Mouse (Mus musculus) stomach, embryonic 14.5 days (tissue): Measurements from ENCODE around the gene Nol6. TPM values are rescaled to one million over a fixed set of nuclear protein-coding genes. Genes with fewer than 3 reads are reported as not detected.

Experiments used
- ATAC-seq: fragments of 200-750 bp; cut with Nextera tagmentation; 2 replicates; pipeline ENCODE4 v1.8.0; 2017; ENCODE audit warnings: low read depth, moderate TSS enrichment; ENCODE audit not compliant: insufficient number of reproducible peaks, insufficient read depth, low FRiP score
- H3K27ac ChIP-seq: fragments of 300-500 bp; sonication (generic); 2 replicates; pipeline ENCODE4 v1.5.1; 2014; ENCODE audit warnings: mild to moderate bottlenecking, low read length, moderate library complexity, mixed read lengths
- H3K27me3 ChIP-seq: fragments of 300-500 bp; sonication (generic); 2 replicates; pipeline ENCODE4 v1.6.1; 2014; ENCODE audit warnings: low read length, control low read depth, mixed read lengths; ENCODE audit not compliant: control insufficient read depth, insufficient read depth
- H3K36me3 ChIP-seq: fragments of 300-500 bp; sonication (generic); 2 replicates; pipeline ENCODE4 v1.6.1; 2014; ENCODE audit warnings: mild to moderate bottlenecking, control low read depth, low read length, moderate library complexity, mixed read lengths; ENCODE audit not compliant: control insufficient read depth, insufficient read depth
- H3K4me1 ChIP-seq: fragments of 300-500 bp; sonication (generic); 2 replicates; pipeline ENCODE4 v1.6.1; 2014; ENCODE audit warnings: low read length, control low read depth, mixed read lengths; ENCODE audit not compliant: control insufficient read depth, insufficient read depth
- H3K4me2 ChIP-seq: fragments of 300-500 bp; sonication (generic); replicated peaks from 2 replicates; pipeline ENCODE4 v1.6.1; 2014; ENCODE audit warnings: low read depth, low read length, control low read depth
- H3K4me3 ChIP-seq: fragments of 300-500 bp; sonication (generic); 2 replicates; pipeline ENCODE4 v1.5.1; 2014; ENCODE audit warnings: low read depth, low read length, control low read depth
- H3K9ac ChIP-seq: fragments of 300-500 bp; sonication (generic); replicated peaks from 2 replicates; pipeline ENCODE4 v1.6.1; 2014; ENCODE audit warnings: low read depth, mild to moderate bottlenecking, control low read depth, low read length, moderate library complexity, mixed read lengths
- H3K9me3 ChIP-seq: fragments of 300-500 bp; sonication (generic); 2 replicates; pipeline ENCODE4 v1.6.1; 2016; ENCODE audit warnings: low read depth, low read length, control low read depth; ENCODE audit not compliant: control insufficient read depth
- WGBS: fragments of 180-500 bp; shearing (Covaris S2); extraction: QIAGEN DNeasy Blood & Tissue Kit; methylation state at CpG from one replicate; pipeline ENCODE4 v1.1.7; 2014; 5-methylcytosine and 5-hydroxymethylcytosine counted together
- polyA plus RNA-seq: library from polyadenylated mRNA; unstranded; fragments of >200 nt; fragmentation: Nextera tagmentation; extraction: Ambion mirVana; gene quantifications from 2 replicates; pipeline ENCODE4 v1.2.1, GENCODE M21; 2014

The Nol6 gene
- polyA plus RNA-seq, 1 experiment from 2014 or later, result 22.5 TPM

- ATAC-seq, result 0 out of 2 replicates have a peak, but pooled peaks have one; percentile 16
- Histone ChIP-seq H3K36me3 (peaks cover 45% of the 10 kb centered on the region), H3K9me3 (no peaks in the 10 kb centered on the region), H3K9ac (no peak overlapping the region), H3K4me1 (no peaks in the 10 kb centered on the region), H3K27ac (no peak overlapping the region), H3K27me3 (no peaks in the 10 kb centered on the region), H3K4me3 (no peak overlapping the region), H3K4me2 (no peak overlapping the region)
- 85% methylated on average over 9 of the region's 9 CpGs for WGBS
Measured at GRCm38 (mm10) chr4:41114358-41115070, 9.7 kb downstream of the Nol6 start.

DNA sequence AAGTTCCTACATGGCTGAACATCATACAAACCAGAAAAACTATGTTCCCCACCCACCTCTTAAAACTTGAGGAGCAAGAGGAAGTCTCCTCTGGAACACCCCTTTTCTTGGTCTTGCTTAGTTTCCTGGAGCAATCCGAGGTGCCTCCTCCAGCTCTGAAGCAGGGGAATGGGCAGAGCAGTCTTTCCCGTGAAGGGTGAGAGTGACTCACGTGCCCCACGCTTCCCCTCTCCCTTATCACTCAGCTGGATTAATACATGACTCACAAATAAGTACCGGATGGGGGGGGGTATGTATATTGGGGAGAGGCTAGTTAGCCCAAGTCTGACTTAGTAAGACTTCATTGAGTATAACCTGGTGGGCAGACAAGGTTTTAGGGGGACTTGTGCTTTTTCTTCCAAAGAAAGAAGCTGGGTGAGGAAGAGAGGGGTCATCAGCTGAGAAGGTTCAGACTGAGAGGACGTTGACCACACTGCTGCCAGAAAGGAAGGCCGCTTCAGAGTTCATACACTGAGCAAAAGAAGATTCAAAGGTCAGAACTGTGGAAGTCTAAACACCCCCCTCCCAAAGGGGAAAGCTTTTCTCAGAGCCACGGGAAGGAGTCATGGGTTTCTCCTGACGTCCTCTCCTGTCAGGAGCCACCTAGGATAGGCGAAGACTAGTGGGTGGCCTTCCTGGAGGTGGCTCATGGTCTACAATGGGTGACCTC is 15.4 kb downstream of the Nol6 start:
- Histone ChIP-seq H3K4me2 (no peak overlapping the region), H3K27ac (no peak overlapping the region)
- 70% methylated on average over 10 of the region's 10 CpGs for WGBS

GRCm38 (mm10) chr4:41107440-41107839 is 16.8 kb downstream of the Nol6 start:
- no peak overlapping the region for H3K4me3 ChIP-seq
- no peak for ATAC-seq
- H3K4me1 ChIP-seq, result no peaks in the 10 kb centered on the region
- H3K27ac ChIP-seq, result no peak overlapping the region
- no peaks in the 10 kb centered on the region for H3K9me3 ChIP-seq
- H3K9ac ChIP-seq, result no peak overlapping the region
- no peak overlapping the region for H3K4me2 ChIP-seq
- 56% methylated on average over 4 of the region's 4 CpGs for WGBS
- H3K36me3 ChIP-seq, result no peaks in the 10 kb centered on the region
- H3K27me3 ChIP-seq, result no peaks in the 10 kb centered on the region

More for the DNA sequence above, 15.4 kb downstream of the Nol6 start:
- H3K4me3 ChIP-seq, result no peak overlapping the region
- no peaks in the 10 kb centered on the region for H3K9me3 ChIP-seq
- H3K4me1 ChIP-seq, result no peaks in the 10 kb centered on the region
- peaks cover 3% of the 10 kb centered on the region; the same call in 1 of the 2 replicates for H3K36me3 ChIP-seq
- no peak for ATAC-seq
- no peak overlapping the region for H3K9ac ChIP-seq
- H3K27me3 ChIP-seq, result no peaks in the 10 kb centered on the region

GRCm38 (mm10) chr4:41102901-41103300 is 21.4 kb downstream of the Nol6 start:
- Histone ChIP-seq H3K27ac (no peak overlapping the region), H3K4me3 (no peak overlapping the region), H3K9ac (no peak overlapping the region), H3K4me1 (peaks cover 6% of the 10 kb centered on the region; the same call in 1 of the 2 replicates), H3K4me2 (no peak overlapping the region), H3K36me3 (no peaks in the 10 kb centered on the region), H3K9me3 (no peaks in the 10 kb centered on the region), H3K27me3 (no peaks in the 10 kb centered on the region)
- ATAC-seq, result no peak

- peaks cover 10% of the 10 kb centered on the region; the same call in 1 of the 2 replicates for H3K4me1 ChIP-seq
- no peak overlapping the region for H3K4me2 ChIP-seq
- no peak overlapping the region for H3K4me3 ChIP-seq
- no peaks in the 10 kb centered on the region; the same call in 1 of the 2 replicates for H3K27me3 ChIP-seq
- H3K27ac ChIP-seq, result no peak overlapping the region
- WGBS, result 59% methylated on average over 1 of the region's 1 CpGs
- ATAC-seq, result no peak
- H3K9ac ChIP-seq, result no peak overlapping the region
- no peaks in the 10 kb centered on the region for H3K9me3 ChIP-seq
- H3K36me3 ChIP-seq, result no peaks in the 10 kb centered on the region
Measured at GRCm38 (mm10) chr4:41100986-41101385, 23.3 kb downstream of the Nol6 start.

DNA sequence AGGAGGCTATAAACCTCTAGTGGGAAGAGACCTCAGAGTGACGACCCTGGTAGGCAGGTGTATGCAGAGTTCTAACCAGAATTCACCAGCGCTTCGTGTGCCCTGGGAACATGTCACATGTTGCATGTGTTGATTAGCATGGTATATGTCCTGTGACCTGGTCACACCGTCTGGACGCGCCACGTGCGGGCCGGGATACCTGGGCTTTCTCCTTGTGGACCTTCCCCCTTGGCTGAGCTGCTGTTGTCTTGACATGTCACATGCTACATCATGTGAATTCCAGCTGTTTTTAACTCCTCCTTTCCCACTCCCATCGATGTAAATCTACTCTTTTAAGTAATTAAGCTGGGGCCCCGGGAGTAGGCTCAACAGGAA is 25.7 kb downstream of the Nol6 start:
- peak overlapping the region; percentile 31 for H3K4me3 ChIP-seq
- no peaks in the 10 kb centered on the region; the same call in 1 of the 2 replicates for H3K27me3 ChIP-seq
- H3K9ac ChIP-seq, result no peak overlapping the region
- no peaks in the 10 kb centered on the region for H3K9me3 ChIP-seq
- H3K36me3 ChIP-seq, result no peaks in the 10 kb centered on the region
- ATAC-seq, result no peak
- peaks cover 13% of the 10 kb centered on the region; the same call in 1 of the 2 replicates for H3K4me1 ChIP-seq
- H3K27ac ChIP-seq, result no peak overlapping the region
- WGBS, result 9% methylated on average over 11 of the region's 11 CpGs
- peak overlapping the region; percentile 84 for H3K4me2 ChIP-seq

DNA sequence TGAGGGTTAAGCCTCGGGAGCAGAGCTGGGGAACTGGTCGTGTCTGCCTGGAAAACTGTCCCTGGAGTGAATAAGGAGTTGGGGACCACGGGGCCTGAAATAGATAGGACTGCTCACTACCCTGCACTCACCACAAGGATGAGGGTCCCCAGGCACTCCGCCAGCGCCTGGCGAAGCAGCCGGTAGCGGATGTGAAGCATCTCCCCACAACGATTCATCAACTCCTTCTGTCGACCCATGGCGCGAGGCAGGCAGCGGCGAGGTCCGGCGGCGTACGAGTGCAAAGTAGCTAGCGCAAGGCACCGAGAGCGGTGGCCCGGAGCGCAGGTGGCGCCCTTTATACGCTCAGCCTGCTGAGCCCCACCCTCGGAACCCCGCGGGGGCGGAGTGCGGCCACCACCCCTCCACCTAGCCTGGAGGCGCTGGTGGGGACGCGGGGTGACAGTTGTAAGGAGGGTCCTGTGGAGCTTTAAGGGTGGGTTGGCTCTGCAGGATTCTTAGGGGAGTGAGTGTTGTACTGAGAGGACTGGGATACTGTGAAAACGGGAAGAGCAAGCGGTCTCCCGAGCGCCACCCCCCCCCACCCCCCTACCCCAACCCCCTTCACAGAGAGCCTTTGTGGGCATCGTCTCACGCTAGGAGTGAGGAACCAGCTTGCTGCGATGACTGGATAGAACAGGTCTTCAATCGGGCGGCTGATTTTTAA is 26.2 kb downstream of the Nol6 start, which contains the start of gene Aqp3:
TSS of gene Aqp3 (minus strand) at position 313 of the 706 bp plus-strand sequence.
- Histone ChIP-seq H3K9me3 (no peaks in the 10 kb centered on the region), H3K27me3 (no peaks in the 10 kb centered on the region; the same call in 1 of the 2 replicates), H3K36me3 (no peaks in the 10 kb centered on the region), H3K4me2 (peak within 1 kb of the TSS; percentile 84), H3K4me1 (peaks cover 13% of the 10 kb centered on the region; the same call in 1 of the 2 replicates), H3K4me3 (peak within 1 kb of the TSS; percentile 31), H3K27ac (no peak within 1 kb of the TSS), H3K9ac (no peak within 1 kb of the TSS; the same call in 1 of the 2 replicates)
- under 1% methylated on average over 42 of the region's 42 CpGs for WGBS
- 0 out of 2 replicates have a peak, but pooled peaks have one; percentile 20 for ATAC-seq

- Histone ChIP-seq H3K9ac (no peak overlapping the region; the same call in 1 of the 2 replicates), H3K4me1 (peaks cover 13% of the 10 kb centered on the region; the same call in 1 of the 2 replicates), H3K4me3 (peak overlapping the region; percentile 31), H3K9me3 (no peaks in the 10 kb centered on the region), H3K27ac (no peak overlapping the region), H3K36me3 (no peaks in the 10 kb centered on the region), H3K4me2 (peak overlapping the region; percentile 84), H3K27me3 (no peaks in the 10 kb centered on the region; the same call in 1 of the 2 replicates)
- ATAC-seq, result no peak
- WGBS, result 61% methylated on average over 13 of the region's 13 CpGs
Measured at GRCm38 (mm10) chr4:41097381-41097780, 26.9 kb downstream of the Nol6 start.
